Mouse (Mus musculus): ENCODE results near the gene Capns2. TPM values are rescaled to one million over a fixed set of nuclear protein-coding genes. Genes with fewer than 3 reads are reported as not detected.

Gene Capns2
- total and polyA plus RNA-seq, 3 experiments = not detected

DNA sequence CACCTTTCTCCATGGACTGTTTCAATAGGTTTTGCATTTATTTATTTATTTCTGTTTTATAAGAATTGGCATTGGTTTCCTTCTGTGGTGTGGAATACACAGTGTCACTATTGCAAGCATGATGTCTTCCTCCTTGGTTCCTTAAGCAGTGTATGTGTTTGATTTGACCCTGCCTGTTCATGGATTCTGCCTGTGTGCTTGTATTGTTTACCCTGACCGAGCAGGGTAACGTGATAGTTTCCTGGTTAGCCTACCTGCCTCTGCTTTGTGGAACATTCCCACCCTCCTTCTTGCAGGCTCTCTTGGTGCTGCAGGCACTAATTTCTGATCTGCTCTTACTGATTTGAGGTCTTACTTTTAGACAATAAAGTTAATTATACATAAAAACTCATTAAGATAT is 7.3 kb upstream of the Capns2 start:
- no peak overlapping the region for H3K27ac ChIP-seq (ENCODE audit: insufficient read depth, low read depth)
- TF ChIP-seq NRF1 (IDR thresholded peaks at IDR 0.05; ENCODE audit: low read depth, low read length) (no peak), ZMIZ1 (IDR thresholded peaks at IDR 0.05; ENCODE audit: low read depth, low read length) (no peak), MEF2A (IDR thresholded peaks at IDR 0.05; ENCODE audit: borderline replicate concordance, low read depth, low read length) (no peak), ZKSCAN1 (IDR thresholded peaks at IDR 0.05; ENCODE audit: borderline replicate concordance, low read depth, low read length) (no peak), JUND (conservative IDR thresholded peaks at IDR 0.05; ENCODE audit: low read depth, low read length) (no peak), MAZ (IDR thresholded peaks at IDR 0.05; ENCODE audit: low read depth, low read length) (no peak), HCFC1 (IDR thresholded peaks at IDR 0.05; ENCODE audit: low read depth, low read length) (no peak), MAFK (IDR thresholded peaks at IDR 0.05; ENCODE audit: insufficient replicate concordance, low read length) (no peak), USF2 (conservative IDR thresholded peaks at IDR 0.05; ENCODE audit: low read depth, low read length) (no peak), JUN (IDR thresholded peaks at IDR 0.05; ENCODE audit: insufficient read depth, low read depth, low read length) (no peak), BHLHE40 (IDR thresholded peaks at IDR 0.05; ENCODE audit: low read depth, low read length) (no peak), CTCF (conservative IDR thresholded peaks at IDR 0.05 in 1 of 2, IDR thresholded peaks at IDR 0.05 in 1 of 2; ENCODE audit: low read depth in 2 of 2, low read length in 2 of 2) (no peak), POLR2A (IDR thresholded peaks at IDR 0.05; ENCODE audit: low read depth, low read length) (no peak), CHD2 (IDR thresholded peaks at IDR 0.05; ENCODE audit: low read length) (no peak), SMC3 (IDR thresholded peaks at IDR 0.05; ENCODE audit: low read depth, low read length) (no peak), IRF4 (IDR thresholded peaks at IDR 0.05; ENCODE audit: low read depth, low read length) (no peak), RCOR1 (conservative IDR thresholded peaks at IDR 0.05; ENCODE audit: low read depth, low read length) (no peak), E2F4 (IDR thresholded peaks at IDR 0.05; ENCODE audit: insufficient replicate concordance, low read depth, low read length) (no peak)
- no peaks in the 10 kb centered on the region for H3K79me2 ChIP-seq (replicated peaks; ENCODE audit: control insufficient read depth, extremely low read depth, insufficient read depth, poor library complexity, severe bottlenecking)
- in situ Hi-C loops (cut with MboI; ENCODE audit: low pct_ligation_motif_present, low pct_unique_long_range_greater_than_20kb, low sequenced_read_pairs) (no loop called here), dilution Hi-C loops (cut with MboI; ENCODE audit: extremely low pct_ligation_motif_present, extremely low pct_unique_long_range_greater_than_20kb, low sequenced_read_pairs) (no loop called here)
- H3K4me2 ChIP-seq (ENCODE audit: insufficient read depth, low read depth, poor library complexity, severe bottlenecking) = no peak overlapping the region
- H3K27me3 ChIP-seq (replicated peaks) = no peaks in the 10 kb centered on the region
- no peak overlapping the region for H3K9ac ChIP-seq (ENCODE audit: insufficient read depth, low read depth)
- H3K4me1 ChIP-seq (ENCODE audit: control insufficient read depth in 1 of 2, insufficient read depth in 2 of 2) = no peaks in the 10 kb centered on the region
- H3K9me3 ChIP-seq (replicated peaks; ENCODE audit: low read length) = peaks cover 63% of the 10 kb centered on the region
- H3K4me3 ChIP-seq (replicated peaks in 1 of 3; ENCODE audit: low read depth in 2 of 3, low read length in 2 of 3, poor library complexity in 1 of 3) = no peak overlapping the region
- no peaks in the 10 kb centered on the region for H3K36me3 ChIP-seq (replicated peaks in 1 of 2; ENCODE audit: control insufficient read depth in 1 of 2, insufficient read depth in 1 of 2, low read length in 1 of 2)
- DNase-seq (ENCODE audit: extremely low read depth) = no peak

DNA sequence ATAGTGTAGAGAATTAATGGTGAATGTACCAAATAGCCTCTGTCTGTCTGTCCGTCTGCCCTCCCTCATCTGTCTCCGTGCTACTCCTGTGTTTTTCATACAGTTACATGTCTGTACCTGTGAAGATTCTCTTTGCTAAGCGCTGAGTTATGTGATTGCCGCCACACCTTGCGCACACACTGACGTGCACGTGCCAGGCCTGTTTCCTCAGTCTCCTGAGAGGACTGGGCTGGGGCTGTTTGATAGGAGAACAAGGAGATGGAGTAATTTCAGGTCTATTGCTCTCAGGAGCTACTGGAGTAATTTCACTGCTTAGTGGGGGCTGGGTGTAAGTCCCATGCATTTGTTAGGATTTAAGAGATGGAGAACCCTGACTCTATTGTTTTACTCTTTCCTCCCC is 6.2 kb upstream of the Capns2 start:
- TF ChIP-seq MEF2A (IDR thresholded peaks at IDR 0.05; ENCODE audit: borderline replicate concordance, low read depth, low read length) (no peak), RCOR1 (conservative IDR thresholded peaks at IDR 0.05; ENCODE audit: low read depth, low read length) (no peak), ZKSCAN1 (IDR thresholded peaks at IDR 0.05; ENCODE audit: borderline replicate concordance, low read depth, low read length) (no peak), POLR2A (IDR thresholded peaks at IDR 0.05; ENCODE audit: low read depth, low read length) (no peak), KAT2A (IDR thresholded peaks at IDR 0.05; ENCODE audit: insufficient replicate concordance, low read length) (no peak), POLR2AphosphoS2 (IDR thresholded peaks at IDR 0.05; ENCODE audit: low read depth, low read length) (no peak), MYC (IDR thresholded peaks at IDR 0.05; ENCODE audit: low read depth, low read length) (no peak), BHLHE40 (IDR thresholded peaks at IDR 0.05; ENCODE audit: low read depth, low read length) (no peak), TCF12 (IDR thresholded peaks at IDR 0.05; ENCODE audit: low read depth, low read length) (no peak), SMC3 (IDR thresholded peaks at IDR 0.05; ENCODE audit: low read depth, low read length) (no peak), ETS1 (conservative IDR thresholded peaks at IDR 0.05; ENCODE audit: low read depth, low read length) (no peak), ZNF384 (IDR thresholded peaks at IDR 0.05; ENCODE audit: low read depth, low read length) (no peak), USF1 (IDR thresholded peaks at IDR 0.05; ENCODE audit: low read depth, low read length) (no peak), HCFC1 (IDR thresholded peaks at IDR 0.05; ENCODE audit: low read depth, low read length) (no peak), ZMIZ1 (IDR thresholded peaks at IDR 0.05; ENCODE audit: low read depth, low read length) (no peak), CTCF (conservative IDR thresholded peaks at IDR 0.05 in 1 of 2, IDR thresholded peaks at IDR 0.05 in 1 of 2; ENCODE audit: low read depth in 2 of 2, low read length in 2 of 2) (no peak)
- no peak overlapping the region for H3K9ac ChIP-seq (ENCODE audit: insufficient read depth, low read depth)
- dilution Hi-C loops (cut with MboI; ENCODE audit: extremely low pct_ligation_motif_present, extremely low pct_unique_long_range_greater_than_20kb, low sequenced_read_pairs) (no loop called here), in situ Hi-C loops (cut with MboI; ENCODE audit: low pct_ligation_motif_present, low pct_unique_long_range_greater_than_20kb, low sequenced_read_pairs) (no loop called here)
- peaks cover 62% of the 10 kb centered on the region for H3K9me3 ChIP-seq (replicated peaks; ENCODE audit: low read length)
- H3K4me2 ChIP-seq (ENCODE audit: insufficient read depth, low read depth, poor library complexity, severe bottlenecking) = no peak overlapping the region
- no peak overlapping the region for H3K4me3 ChIP-seq (replicated peaks in 1 of 3; ENCODE audit: low read depth in 2 of 3, low read length in 2 of 3, poor library complexity in 1 of 3)
- H3K4me1 ChIP-seq (ENCODE audit: control insufficient read depth in 1 of 2, insufficient read depth in 2 of 2) = no peaks in the 10 kb centered on the region
- no peaks in the 10 kb centered on the region for H3K36me3 ChIP-seq (replicated peaks in 1 of 2; ENCODE audit: control insufficient read depth in 1 of 2, insufficient read depth in 1 of 2, low read length in 1 of 2)
- H3K79me2 ChIP-seq (replicated peaks; ENCODE audit: control insufficient read depth, extremely low read depth, insufficient read depth, poor library complexity, severe bottlenecking) = no peaks in the 10 kb centered on the region
- DNase-seq (ENCODE audit: extremely low read depth) = no peak
- H3K27ac ChIP-seq (ENCODE audit: insufficient read depth, low read depth) = no peak overlapping the region
- no peaks in the 10 kb centered on the region for H3K27me3 ChIP-seq (replicated peaks)

Data from CH12.LX (cell line).